Mouse (Mus musculus) frontal cortex, adult 2 months (tissue): ENCODE data around the gene Ackr1. TPM values are rescaled to one million over a fixed set of nuclear protein-coding genes. Genes with fewer than 3 reads are reported as not detected.

ENCODE experiments used
- DNase-seq, 2 experiments: peaks; one replicate each; pipeline ENCODE4 v3.0.0; 2022; ENCODE audit warnings: low spot score in 1 of 2; ENCODE audit errors: extremely low spot score in 1 of 2
- polyA plus RNA-seq: library from polyadenylated mRNA; depleted of rRNA; stranded (reverse); fragments of >200 nt; gene quantifications from 2 replicates; pipeline ENCODE4 v1.2.3, GENCODE M21; 2012; rRNA removed

Gene Ackr1
- 115 and 129 TPM in 2 replicates for polyA plus RNA-seq

GRCm38 (mm10) chr1:173333312-173334253 is at the start of gene Ackr1:
Gene Ackr1 (minus strand): TSS chr1:173333750.
- DNase-seq: no peak

DNA sequence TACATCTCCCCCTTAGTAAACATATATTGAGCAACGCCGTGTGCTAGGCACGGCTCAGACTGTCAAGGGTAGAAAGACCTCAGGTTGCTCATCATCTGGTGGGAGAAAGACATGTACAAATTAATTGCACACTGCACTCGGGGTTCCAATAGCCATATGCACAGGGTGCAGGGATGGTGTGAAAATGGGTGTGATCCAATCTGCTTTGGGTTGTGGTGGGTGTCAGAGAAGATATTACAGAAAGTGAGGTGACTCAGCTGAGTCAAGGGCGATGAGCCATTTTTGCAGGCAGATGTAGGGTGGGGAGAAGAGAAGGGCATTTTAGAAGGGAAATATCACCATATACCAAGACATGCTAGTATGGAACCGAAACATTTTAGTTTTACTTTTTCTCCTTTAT is 47.9 kb upstream of the Ackr1 start:
- DNase-seq: peak in 1 of 2 experiments; percentile 48

DNA sequence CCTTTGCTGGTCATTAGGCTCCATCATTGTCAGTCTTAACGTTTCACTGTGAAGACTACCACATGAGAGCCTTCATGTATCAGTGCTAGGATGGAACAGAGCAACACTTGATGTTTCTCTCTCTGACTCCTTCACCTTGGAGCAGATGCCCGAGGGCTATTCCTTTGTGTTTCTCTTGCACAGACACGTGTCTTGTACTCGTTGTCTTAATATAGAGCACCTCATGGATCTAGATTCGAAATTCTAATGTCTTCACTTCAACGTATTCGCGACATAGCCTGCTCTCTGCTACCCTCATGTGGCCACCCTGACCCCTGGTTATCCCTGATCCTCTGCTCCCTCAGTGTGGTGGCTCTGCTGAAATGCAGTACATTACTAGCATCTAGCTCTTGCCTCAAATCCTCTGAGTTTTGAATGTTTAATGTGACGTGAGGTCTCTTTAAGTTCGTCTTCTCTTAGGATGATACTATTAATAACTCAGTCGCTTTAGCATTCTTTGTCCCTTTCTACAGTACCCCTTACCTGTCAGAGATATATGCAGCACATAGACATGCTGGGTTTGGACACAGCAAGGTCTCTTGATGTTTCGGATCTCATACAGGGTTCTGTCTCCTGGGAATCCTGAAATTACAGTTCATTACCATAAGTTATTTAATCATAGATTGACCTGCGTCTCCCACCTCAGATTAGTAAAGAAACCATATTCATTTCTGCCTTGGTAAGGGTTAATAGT is 44.0 kb upstream of the Ackr1 start:
- peak; percentile 52 to 88 for DNase-seq

DNA sequence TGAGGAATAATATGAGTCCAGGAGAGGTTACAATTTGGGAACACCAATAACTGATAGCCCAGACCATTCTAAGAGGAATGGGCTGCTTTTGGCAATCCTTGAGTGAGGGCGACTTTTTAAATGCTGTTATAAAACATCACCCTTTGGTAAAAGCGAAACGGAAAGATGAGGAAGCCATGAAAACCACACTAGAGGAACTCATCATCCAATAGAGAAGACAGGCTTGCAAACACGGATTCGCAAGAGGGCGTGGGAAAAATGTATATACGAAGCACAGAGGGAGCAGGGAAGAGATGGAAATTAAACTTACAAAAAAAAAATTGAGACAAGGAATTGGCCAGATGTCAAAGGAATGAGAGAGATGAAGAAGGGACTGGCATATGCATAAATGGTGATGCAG is 40.5 kb upstream of the Ackr1 start:
- no peak for DNase-seq

- no peak for DNase-seq
Observed at GRCm38 (mm10) chr1:173371586-173371985, 38.0 kb upstream of the Ackr1 start.

GRCm38 (mm10) chr1:173370456-173370855 is 36.9 kb upstream of the Ackr1 start:
- DNase-seq: no peak

DNA sequence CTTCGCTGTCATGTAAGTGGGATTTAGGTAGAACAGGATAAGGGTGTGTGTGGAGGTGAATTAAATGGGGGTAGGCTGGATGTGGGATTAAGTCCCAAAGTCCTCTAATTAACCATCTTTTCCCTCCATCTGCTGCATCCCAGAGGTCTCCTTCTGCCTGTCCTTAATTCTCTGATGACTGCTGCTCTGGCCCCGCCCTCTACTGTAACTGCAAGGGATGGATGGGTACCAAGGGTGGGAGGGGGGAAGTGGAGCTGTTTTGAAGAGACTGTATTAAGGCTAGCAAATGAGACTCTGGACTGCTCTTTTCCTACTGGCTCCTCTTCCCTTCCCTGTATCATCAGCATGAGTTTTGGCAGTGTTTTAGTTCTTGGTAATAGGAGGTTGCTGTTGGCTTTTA is 36.1 kb upstream of the Ackr1 start:
- DNase-seq: no peak

DNA sequence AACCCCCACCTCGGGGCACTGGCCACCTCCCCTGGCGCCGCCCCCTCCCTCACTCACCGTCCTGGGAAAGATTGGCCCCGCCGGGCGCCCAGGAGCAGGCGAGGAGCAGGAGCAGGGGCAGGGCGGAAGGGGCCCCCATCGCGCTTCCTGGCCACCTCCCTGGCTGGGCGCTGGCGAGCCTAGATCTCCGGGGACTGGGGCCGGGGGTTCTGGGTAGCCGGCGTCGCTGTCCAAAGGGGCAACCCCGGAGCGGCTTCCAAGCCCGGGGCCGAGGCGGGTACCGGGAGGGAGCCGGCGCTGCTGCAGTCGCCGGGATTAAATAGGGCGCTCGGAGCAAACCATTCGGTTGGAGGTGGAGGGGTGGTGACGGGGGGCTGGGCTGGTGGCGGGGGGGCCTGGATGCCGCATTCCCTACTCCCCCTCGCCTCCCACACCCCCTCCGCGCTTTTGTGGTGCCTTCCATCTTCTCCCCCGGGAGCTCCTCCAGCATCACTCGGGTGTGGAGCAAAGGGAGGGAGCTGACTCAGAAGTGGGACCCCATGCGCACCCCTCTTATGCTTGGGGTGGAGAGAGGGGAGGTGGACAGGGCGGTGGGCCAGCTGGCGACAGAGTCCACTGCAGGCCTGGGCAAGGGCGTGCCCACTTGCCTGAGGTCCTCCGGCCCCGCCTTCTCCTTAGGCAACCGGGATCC is 34.0 kb upstream of the Ackr1 start, which contains the start of gene Cadm3:
TSS of gene Cadm3 (minus strand) at position 340 of the 691 bp plus-strand sequence.
- peak in 1 of 2 experiments; percentile 83 for DNase-seq

GRCm38 (mm10) chr1:173366701-173367355 is 33.3 kb upstream of the Ackr1 start:
- peak in 1 of 2 experiments; percentile 65 for DNase-seq

GRCm38 (mm10) chr1:173365970-173366409 is 32.4 kb upstream of the Ackr1 start:
- DNase-seq: peak in 1 of 2 experiments; percentile 35

- DNase-seq: no peak
Observed at GRCm38 (mm10) chr1:173364125-173364800, 30.7 kb upstream of the Ackr1 start.

- no peak for DNase-seq
Observed at GRCm38 (mm10) chr1:173363436-173363835, 29.9 kb upstream of the Ackr1 start.

DNA sequence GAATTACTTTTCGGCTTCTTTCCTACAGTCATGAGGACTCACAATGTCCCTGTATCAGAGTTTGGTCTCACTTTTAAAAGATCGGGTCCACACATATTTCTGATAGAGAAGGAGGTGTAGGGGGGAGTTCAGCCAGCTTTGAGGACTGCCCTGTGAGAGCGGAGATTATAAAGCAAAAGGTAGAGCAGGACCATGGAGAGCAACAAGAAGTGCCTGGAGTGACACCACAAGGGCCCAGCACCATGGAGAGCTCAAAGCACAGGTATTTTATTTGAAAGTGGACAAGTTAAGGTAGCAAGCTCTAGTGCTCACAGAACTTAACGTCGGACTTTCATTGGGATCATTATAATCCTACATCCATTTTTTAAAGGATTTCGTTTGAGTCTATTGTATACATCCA is 28.1 kb upstream of the Ackr1 start:
- DNase-seq: no peak

DNA sequence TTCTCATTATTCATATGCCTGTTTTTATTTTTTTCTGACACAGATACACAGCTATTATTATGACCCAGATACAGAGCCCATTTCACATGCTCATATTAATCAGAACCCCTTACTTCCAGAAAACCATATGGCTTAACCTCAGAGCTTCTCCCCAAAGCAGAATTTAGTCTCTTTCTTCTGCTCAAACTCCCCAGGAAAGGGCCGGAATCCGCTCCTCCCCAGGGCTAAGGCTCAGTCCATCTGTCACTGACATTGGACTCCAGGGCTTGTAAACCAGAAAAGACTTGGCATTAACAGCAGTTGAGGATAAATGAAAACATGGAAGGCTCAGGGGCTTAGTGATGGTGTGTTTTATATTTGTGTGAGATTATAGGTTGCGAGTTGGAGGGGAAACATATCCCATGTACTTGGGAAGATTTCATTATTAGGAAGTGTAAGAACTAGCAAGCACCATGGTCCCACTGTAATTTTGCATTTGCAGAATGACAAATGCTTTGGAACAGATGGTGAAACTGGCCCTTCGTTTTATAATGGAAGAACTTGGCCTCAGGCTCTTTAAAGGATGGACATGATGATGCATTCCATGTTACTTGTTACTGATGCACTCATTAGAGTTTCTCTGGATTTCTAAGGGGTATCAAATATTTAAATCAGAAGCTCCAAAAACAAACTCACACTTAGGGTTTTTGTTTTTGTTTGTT is 26.2 kb upstream of the Ackr1 start:
- DNase-seq: no peak

DNA sequence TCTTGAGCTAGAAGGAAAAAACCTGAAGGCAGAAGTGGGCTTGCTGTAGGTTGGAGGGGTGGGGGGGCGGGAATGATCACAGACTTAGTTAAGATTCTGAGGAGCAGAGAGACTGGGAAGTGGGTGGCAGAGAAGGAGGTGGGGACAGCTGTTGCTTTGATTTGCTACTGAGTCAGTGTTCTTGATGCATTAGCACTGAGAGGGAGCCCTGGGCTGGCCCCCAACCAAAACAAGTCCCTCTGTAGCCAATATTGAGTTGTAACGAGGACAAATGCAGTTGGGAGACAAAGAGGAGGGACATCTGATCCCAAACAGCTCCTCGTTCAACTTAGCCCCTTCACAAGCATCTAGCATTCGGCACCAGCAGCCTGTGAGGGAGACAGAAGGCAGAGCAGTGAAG is 24.2 kb upstream of the Ackr1 start:
- peak; percentile 57 to 70 for DNase-seq

DNA sequence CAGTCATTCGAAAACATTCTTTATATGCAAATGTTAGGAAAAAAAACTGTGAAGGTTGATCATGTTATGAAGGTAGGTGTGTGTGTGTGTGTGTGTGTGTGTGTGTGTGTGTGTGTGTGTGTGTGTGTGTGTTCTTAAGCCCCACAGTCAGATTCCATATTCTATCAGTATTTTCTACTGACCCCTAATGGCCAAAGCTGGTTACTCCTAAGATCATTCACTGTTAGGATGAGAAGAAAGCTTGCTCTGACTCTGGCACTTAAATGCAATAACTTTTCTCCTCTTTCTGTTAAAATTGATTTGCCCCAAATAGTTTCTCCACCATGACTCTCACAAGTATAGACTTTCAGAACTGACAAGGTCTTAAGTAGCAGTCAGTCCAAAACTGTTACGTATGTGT is 23.1 kb upstream of the Ackr1 start:
- DNase-seq: no peak

DNA sequence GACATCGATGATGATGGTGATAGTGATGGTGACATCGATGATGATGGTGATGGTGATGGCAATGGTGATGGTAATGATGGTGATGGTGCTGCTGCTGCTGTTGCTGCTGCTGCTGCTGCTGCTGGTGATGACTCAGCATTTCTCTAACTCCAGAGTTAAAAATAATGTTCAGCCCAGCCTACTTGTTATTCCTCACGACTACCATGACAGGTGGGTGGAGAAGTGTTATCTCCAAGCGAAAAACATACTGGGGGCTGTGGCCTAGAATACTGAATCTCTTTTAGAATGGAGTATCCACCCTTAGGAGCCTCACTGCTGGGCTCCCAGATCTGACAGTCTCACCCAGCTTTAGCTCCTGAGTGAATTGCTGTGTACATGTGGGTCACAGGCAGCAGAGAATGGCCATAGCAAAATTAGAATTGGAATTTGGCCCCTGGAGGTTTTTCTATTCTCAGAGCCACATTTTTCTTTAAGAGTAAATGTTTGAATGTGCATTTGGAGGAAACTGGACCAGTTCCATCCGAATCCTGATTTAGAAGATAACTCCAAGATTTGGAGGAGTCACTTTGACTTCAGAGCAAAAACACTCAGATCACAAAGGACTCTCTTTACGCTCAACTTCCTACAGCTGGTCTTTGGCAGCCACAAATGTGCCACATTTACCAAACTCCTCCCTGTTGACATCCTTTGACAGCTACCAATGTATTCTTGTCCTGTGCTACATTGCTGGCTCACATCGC is 21.7 kb upstream of the Ackr1 start:
- peak; percentile 76 to 77 for DNase-seq

GRCm38 (mm10) chr1:173350372-173350957 is 16.9 kb upstream of the Ackr1 start, which contains the start of gene Aim2:
Gene Aim2 (plus strand): TSS chr1:173350879.
- no peak for DNase-seq
